Mouse (Mus musculus) midbrain, embryonic 16.5 days (tissue): ENCODE results near the gene Orc1. TPM values are rescaled to one million over a fixed set of nuclear protein-coding genes. Genes with fewer than 3 reads are reported as not detected.

Source experiments
- polyA plus RNA-seq: library from polyadenylated mRNA; unstranded; fragments of >200 nt; fragmentation: Nextera tagmentation; extraction: Ambion mirVana; gene quantifications from 2 replicates; pipeline ENCODE4 v1.2.1, GENCODE M21; 2015

Orc1 gene
- polyA plus RNA-seq, 1 experiment from 2014 or later: 1.2 TPM

Other genes starting within 250 kb of the Orc1 start
- gene Shisal2a, start 196.1 kb upstream of the Orc1 start, polyA plus RNA-seq: 6.8 and 6.9 TPM in 2 replicates
- 26.5 and 26.9 TPM in 2 replicates for gene Gpx7, start 172.5 kb upstream of the Orc1 start, polyA plus RNA-seq
- 50.9 and 58.4 TPM in 2 replicates for gene Tut4, start 120.0 kb upstream of the Orc1 start, polyA plus RNA-seq
- 78.0 and 79.8 TPM in 2 replicates for gene Prpf38a, start 87 bp upstream of the Orc1 start, polyA plus RNA-seq
- 19.3 and 21.0 TPM in 2 replicates for gene Cc2d1b, start 40.5 kb downstream of the Orc1 start, polyA plus RNA-seq
- gene 3110021N24Rik, start 140.2 kb downstream of the Orc1 start, polyA plus RNA-seq: 0.75 and 1.1 TPM in 2 replicates
- 5.7 and 6.3 TPM in 2 replicates for gene Zfyve9, start 201.4 kb downstream of the Orc1 start, polyA plus RNA-seq